Mouse (Mus musculus) small intestine, adult 2 months (tissue): ENCODE measurements around the gene Nenf.

ENCODE experiments used
- CTCF ChIP-seq: fragments of 200-500 bp; IDR thresholded peaks from 2 replicates; pipeline ENCODE4 v1.5.1; 2012; ENCODE audit warnings: low read depth, mild to moderate bottlenecking, control low read depth, inconsistent platforms, low read length, moderate library complexity, mixed read lengths; ENCODE audit not compliant: insufficient replicate concordance, insufficient read length; ENCODE audit errors: extremely low read depth
- POLR2A ChIP-seq: fragments of 200-500 bp; IDR thresholded peaks from 2 replicates; pipeline ENCODE4 v1.6.1; 2012; ENCODE audit warnings: low read depth, mild to moderate bottlenecking, control low read depth, inconsistent platforms, low read length, moderate library complexity

GRCm38 (mm10) chr1:191340530-191340929 lies 22.5 kb upstream of the Nenf start:
- TF ChIP-seq CTCF (no peak), POLR2A (no peak)
